Mouse (Mus musculus) stomach, embryonic 15.5 days (tissue): Measurements from ENCODE around the gene Syn3. TPM values are rescaled to one million over a fixed set of nuclear protein-coding genes. Genes with fewer than 3 reads are reported as not detected.

Source experiments
- ATAC-seq: fragments of 200-750 bp; cut with Nextera tagmentation; 2 replicates; pipeline ENCODE4 v1.8.0; 2017; ENCODE audit warnings: low read depth, moderate number of reproducible peaks, moderate TSS enrichment; ENCODE audit not compliant: insufficient read depth, low FRiP score
- H3K27ac ChIP-seq: fragments of 300-500 bp; sonication (generic); 2 replicates; pipeline ENCODE4 v1.5.1; 2015; ENCODE audit warnings: mild to moderate bottlenecking, inconsistent platforms
- H3K27me3 ChIP-seq: fragments of 300-500 bp; sonication (generic); replicated peaks from 2 replicates; pipeline ENCODE4 v1.6.1; 2015; ENCODE audit warnings: inconsistent platforms
- H3K36me3 ChIP-seq: fragments of 300-500 bp; sonication (generic); 2 replicates; pipeline ENCODE4 v1.6.1; 2015; ENCODE audit warnings: inconsistent platforms
- H3K4me1 ChIP-seq: fragments of 300-500 bp; sonication (generic); 2 replicates; pipeline ENCODE4 v1.6.1; 2015; ENCODE audit warnings: inconsistent platforms
- H3K4me2 ChIP-seq: fragments of 300-500 bp; sonication (generic); 2 replicates; pipeline ENCODE4 v1.6.1; 2015; ENCODE audit warnings: mild to moderate bottlenecking, inconsistent platforms
- H3K4me3 ChIP-seq: fragments of 300-500 bp; sonication (generic); replicated peaks from 2 replicates; pipeline ENCODE4 v1.5.1; 2015; ENCODE audit warnings: inconsistent platforms
- H3K9ac ChIP-seq: fragments of 300-500 bp; sonication (generic); 2 replicates; pipeline ENCODE4 v1.6.1; 2015; ENCODE audit warnings: inconsistent platforms
- H3K9me3 ChIP-seq: fragments of 300-500 bp; sonication (generic); 2 replicates; pipeline ENCODE4 v1.6.1; 2016; ENCODE audit warnings: inconsistent platforms
- WGBS: fragments of 180-500 bp; shearing (Covaris S2); methylation state at CpG from one replicate; pipeline ENCODE4 v1.1.7; 2015; 5-methylcytosine and 5-hydroxymethylcytosine counted together
- polyA plus RNA-seq: library from polyadenylated mRNA; unstranded; fragments of >200 nt; fragmentation: Nextera tagmentation; extraction: Ambion mirVana; gene quantifications from 2 replicates; pipeline ENCODE4 v1.2.1, GENCODE M21; 2015

Syn3 gene
- polyA plus RNA-seq, 1 experiment from 2014 or later: 3.5 TPM

DNA sequence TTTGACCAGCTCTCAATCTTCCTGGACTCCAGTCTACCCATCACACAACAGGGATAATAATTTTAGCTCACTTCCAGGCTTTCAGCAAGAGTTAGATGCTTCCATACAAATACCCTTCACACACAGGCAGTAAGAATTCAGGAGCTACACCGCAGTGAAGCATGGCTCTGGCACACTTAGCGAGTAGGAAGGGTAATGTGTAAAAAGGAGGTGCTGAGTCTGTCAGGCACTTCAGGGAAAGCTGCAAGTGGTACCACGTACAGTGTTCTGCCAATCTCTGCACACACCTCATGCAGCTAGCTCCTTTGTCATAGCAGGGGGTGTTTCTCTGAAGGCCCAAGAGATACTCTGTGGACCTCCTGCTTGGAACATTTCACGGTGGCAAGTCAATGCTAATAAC, 12.7 kb downstream of the Syn3 start:
- ATAC-seq: no peak
- Histone ChIP-seq H3K9ac (no peak overlapping the region), H3K27ac (no peak overlapping the region), H3K4me1 (no peaks in the 10 kb centered on the region), H3K9me3 (no peaks in the 10 kb centered on the region), H3K4me3 (no peak overlapping the region), H3K36me3 (no peaks in the 10 kb centered on the region), H3K27me3 (no peaks in the 10 kb centered on the region), H3K4me2 (no peak overlapping the region)
- 72% methylated on average over 4 of the region's 4 CpGs for WGBS

GRCm38 (mm10) chr10:86483968-86484367, 14.7 kb downstream of the Syn3 start:
- Histone ChIP-seq H3K4me1 (no peaks in the 10 kb centered on the region), H3K4me3 (no peak overlapping the region), H3K27ac (no peak overlapping the region), H3K36me3 (no peaks in the 10 kb centered on the region), H3K9me3 (no peaks in the 10 kb centered on the region), H3K27me3 (no peaks in the 10 kb centered on the region), H3K4me2 (no peak overlapping the region), H3K9ac (no peak overlapping the region)
- ATAC-seq: no peak
- WGBS: 24% methylated on average over 3 of the region's 3 CpGs

DNA sequence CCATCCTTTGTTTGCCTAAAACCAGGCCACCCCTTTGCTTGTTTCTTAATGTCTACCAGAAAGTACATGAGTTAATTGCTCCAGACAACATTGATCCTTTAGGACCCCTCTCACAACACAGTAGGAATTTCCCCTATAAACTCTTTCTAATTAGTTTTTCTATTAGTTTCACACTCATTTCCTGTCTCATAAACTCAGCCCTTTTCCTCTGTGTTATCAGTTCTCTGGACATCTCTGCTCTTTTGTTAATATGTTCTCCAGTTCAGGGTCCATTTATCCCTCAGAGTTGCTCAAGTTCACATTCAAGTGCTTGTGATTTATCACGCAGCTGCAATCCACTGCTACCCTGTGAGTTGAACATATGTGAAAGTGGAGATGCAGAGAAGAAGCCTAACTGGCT, 16.2 kb downstream of the Syn3 start:
- H3K4me1 ChIP-seq: no peaks in the 10 kb centered on the region
- 32% methylated on average over 1 of the region's 1 CpGs for WGBS
- H3K36me3 ChIP-seq: no peaks in the 10 kb centered on the region
- no peak overlapping the region for H3K27ac ChIP-seq
- H3K9ac ChIP-seq: no peak overlapping the region
- no peak overlapping the region for H3K4me2 ChIP-seq
- no peak for ATAC-seq
- no peaks in the 10 kb centered on the region for H3K27me3 ChIP-seq
- H3K4me3 ChIP-seq: no peak overlapping the region
- H3K9me3 ChIP-seq: no peaks in the 10 kb centered on the region

DNA sequence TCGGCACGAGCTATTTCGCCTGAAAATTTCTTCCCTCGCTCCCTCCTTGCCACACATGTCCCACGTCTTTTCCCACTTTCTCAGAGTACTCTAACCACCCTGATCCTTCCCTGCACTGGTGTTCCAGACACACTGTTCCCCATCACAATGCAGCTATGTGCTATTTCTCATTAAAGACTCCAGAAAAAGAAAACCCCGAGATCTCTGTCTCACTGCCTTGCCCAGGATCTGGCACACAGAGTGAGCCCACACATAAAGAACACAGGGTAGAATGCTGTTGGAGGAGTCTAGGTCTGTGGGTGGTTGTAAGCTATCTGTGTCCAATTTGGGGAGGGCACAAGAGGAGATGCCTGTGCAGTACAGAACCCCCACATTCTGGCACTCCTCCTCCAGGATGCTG, 18.0 kb downstream of the Syn3 start:
- no peak for ATAC-seq
- Histone ChIP-seq H3K4me3 (no peak overlapping the region), H3K9me3 (no peaks in the 10 kb centered on the region), H3K36me3 (no peaks in the 10 kb centered on the region), H3K4me2 (no peak overlapping the region), H3K9ac (no peak overlapping the region), H3K27ac (no peak overlapping the region), H3K27me3 (no peaks in the 10 kb centered on the region), H3K4me1 (no peaks in the 10 kb centered on the region)
- 86% methylated on average over 6 of the region's 6 CpGs for WGBS

- no peak overlapping the region for H3K27ac ChIP-seq
- H3K27me3 ChIP-seq: no peaks in the 10 kb centered on the region
- H3K4me1 ChIP-seq: no peaks in the 10 kb centered on the region
- no peak overlapping the region for H3K4me2 ChIP-seq
- 30% methylated on average over 4 of the region's 4 CpGs for WGBS
- H3K9ac ChIP-seq: no peak overlapping the region
- no peak overlapping the region for H3K4me3 ChIP-seq
- no peaks in the 10 kb centered on the region for H3K36me3 ChIP-seq
- no peak for ATAC-seq
- no peaks in the 10 kb centered on the region for H3K9me3 ChIP-seq
These were observed 19.0 kb downstream of the Syn3 start for GRCm38 (mm10) chr10:86479718-86480121.

DNA sequence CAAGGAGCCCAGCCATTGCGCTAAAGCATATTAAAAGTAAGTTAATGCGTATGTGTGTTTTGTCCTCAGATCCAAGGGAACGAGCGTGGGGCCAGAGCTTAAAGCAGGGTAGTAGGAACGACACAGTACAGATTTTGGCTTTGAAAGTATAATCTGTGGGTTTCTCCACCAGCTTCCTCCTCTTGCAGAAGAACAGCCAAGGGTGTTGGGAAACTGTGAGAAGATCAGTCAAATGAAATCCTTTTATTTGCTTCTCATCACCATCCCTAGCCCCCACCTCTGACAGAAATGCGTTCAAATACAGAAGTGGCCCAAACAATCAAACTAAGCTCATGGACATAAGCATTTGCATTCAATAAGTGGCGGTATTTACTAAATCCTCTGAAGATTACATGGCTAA, 22.0 kb downstream of the Syn3 start:
- no peaks in the 10 kb centered on the region for H3K27me3 ChIP-seq
- no peak overlapping the region for H3K9ac ChIP-seq
- no peaks in the 10 kb centered on the region for H3K36me3 ChIP-seq
- H3K27ac ChIP-seq: no peak overlapping the region
- H3K9me3 ChIP-seq: no peaks in the 10 kb centered on the region
- H3K4me2 ChIP-seq: no peak overlapping the region
- 83% methylated on average over 7 of the region's 7 CpGs for WGBS
- H3K4me1 ChIP-seq: 0 out of 2 replicates have a peak, but pooled peaks cover 2% of the 10 kb centered on the region
- ATAC-seq: no peak
- no peak overlapping the region for H3K4me3 ChIP-seq

GRCm38 (mm10) chr10:86475270-86475669, 23.4 kb downstream of the Syn3 start:
- no peak overlapping the region for H3K9ac ChIP-seq
- 78% methylated on average over 5 of the region's 5 CpGs for WGBS
- no peaks in the 10 kb centered on the region for H3K27me3 ChIP-seq
- H3K27ac ChIP-seq: no peak overlapping the region; the same call in 1 of the 2 replicates
- H3K4me3 ChIP-seq: no peak overlapping the region
- H3K36me3 ChIP-seq: no peaks in the 10 kb centered on the region
- no peak for ATAC-seq
- H3K9me3 ChIP-seq: no peaks in the 10 kb centered on the region
- H3K4me2 ChIP-seq: no peak overlapping the region
- 0 out of 2 replicates have a peak, but pooled peaks cover 2% of the 10 kb centered on the region for H3K4me1 ChIP-seq

- WGBS: 36% methylated on average over 8 of the region's 8 CpGs
- Histone ChIP-seq H3K4me1 (0 out of 2 replicates have a peak, but pooled peaks cover 2% of the 10 kb centered on the region), H3K9ac (no peak overlapping the region), H3K27me3 (no peaks in the 10 kb centered on the region), H3K27ac (peak overlapping the region; percentile 9), H3K36me3 (no peaks in the 10 kb centered on the region), H3K9me3 (no peaks in the 10 kb centered on the region), H3K4me2 (no peak overlapping the region), H3K4me3 (no peak overlapping the region)
- no peak for ATAC-seq
These were observed 24.2 kb downstream of the Syn3 start for GRCm38 (mm10) chr10:86474176-86475154.

DNA sequence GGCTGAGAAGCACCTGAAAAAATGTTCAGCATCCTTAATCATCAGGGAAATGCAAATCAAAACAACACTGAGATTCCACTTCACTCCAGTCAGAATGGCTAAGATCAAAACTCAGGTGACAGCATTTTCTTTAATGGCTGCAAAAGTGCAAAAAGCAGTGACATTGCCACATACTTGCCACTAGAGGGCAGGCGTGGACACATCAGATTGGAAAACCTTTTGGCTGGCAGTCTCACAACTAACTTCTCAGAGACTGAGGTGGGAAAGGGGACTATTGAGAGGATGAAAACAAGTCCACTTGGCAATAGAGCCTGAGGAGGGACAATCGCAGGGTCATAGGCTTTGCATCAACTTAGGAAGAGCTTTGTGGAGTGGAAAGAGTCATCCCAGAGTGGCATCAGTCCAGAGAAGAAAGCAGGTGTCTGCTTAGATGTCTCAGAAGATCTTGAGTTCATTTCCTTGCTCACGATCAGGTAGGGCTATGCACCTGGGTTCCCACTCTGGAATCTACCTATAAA, 25.0 kb downstream of the Syn3 start:
- H3K36me3 ChIP-seq: no peaks in the 10 kb centered on the region
- H3K4me2 ChIP-seq: no peak overlapping the region
- no peak overlapping the region for H3K9ac ChIP-seq
- H3K27ac ChIP-seq: no peak overlapping the region
- no peak overlapping the region for H3K4me3 ChIP-seq
- 0 out of 2 replicates have a peak, but pooled peaks cover 2% of the 10 kb centered on the region for H3K4me1 ChIP-seq
- WGBS: 34% methylated on average over 3 of the region's 3 CpGs
- H3K9me3 ChIP-seq: no peaks in the 10 kb centered on the region
- ATAC-seq: no peak
- no peaks in the 10 kb centered on the region for H3K27me3 ChIP-seq

DNA sequence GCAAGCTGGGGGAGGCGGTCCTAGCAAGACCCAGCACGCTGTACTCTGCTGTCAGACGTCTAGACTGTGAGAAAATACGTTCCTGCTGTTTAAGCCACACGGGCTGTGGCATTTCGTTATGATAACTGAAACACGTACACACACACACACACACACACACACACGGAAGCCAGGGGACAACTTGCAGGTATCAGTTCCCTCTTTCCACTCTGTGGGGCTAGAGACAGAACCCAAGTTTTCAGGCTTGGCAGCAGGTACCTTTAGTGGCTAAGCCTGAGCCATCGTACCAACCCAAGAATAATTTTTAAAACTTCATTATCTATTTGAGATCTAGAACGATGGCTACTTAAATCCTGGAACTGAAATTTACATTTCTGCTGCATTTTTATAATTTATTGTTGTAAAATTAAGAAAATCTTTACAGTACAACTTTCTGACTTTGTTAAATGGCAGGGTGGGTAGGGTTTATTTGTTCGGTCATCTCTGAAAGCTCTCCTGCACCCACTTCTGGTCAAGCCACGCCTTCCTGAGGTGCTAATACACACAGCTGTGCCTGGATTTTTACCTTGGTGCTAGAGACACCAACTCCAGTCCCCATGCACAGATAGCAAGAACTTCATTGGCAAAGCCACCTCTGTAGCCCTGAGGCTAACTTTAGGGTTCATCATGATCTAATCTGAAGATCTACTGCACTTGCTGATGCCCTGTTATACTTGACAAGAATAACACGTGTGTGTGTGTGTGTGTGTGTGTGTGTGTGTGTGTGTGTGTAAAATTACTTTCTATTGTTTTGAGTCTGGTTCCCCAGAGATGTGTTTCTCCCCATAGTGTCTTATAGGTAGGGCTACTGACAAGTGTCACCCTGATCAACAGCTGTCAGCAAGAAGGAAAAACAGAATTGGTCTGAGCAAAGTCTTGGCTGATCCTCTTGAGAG, 29.8 kb downstream of the Syn3 start:
- Histone ChIP-seq H3K4me3 (no peak overlapping the region), H3K9me3 (no peaks in the 10 kb centered on the region), H3K27ac (no peak overlapping the region), H3K36me3 (no peaks in the 10 kb centered on the region), H3K4me1 (no peaks in the 10 kb centered on the region), H3K4me2 (no peak overlapping the region), H3K27me3 (no peaks in the 10 kb centered on the region), H3K9ac (no peak overlapping the region)
- no peak for ATAC-seq
- WGBS: 67% methylated on average over 13 of the region's 13 CpGs

DNA sequence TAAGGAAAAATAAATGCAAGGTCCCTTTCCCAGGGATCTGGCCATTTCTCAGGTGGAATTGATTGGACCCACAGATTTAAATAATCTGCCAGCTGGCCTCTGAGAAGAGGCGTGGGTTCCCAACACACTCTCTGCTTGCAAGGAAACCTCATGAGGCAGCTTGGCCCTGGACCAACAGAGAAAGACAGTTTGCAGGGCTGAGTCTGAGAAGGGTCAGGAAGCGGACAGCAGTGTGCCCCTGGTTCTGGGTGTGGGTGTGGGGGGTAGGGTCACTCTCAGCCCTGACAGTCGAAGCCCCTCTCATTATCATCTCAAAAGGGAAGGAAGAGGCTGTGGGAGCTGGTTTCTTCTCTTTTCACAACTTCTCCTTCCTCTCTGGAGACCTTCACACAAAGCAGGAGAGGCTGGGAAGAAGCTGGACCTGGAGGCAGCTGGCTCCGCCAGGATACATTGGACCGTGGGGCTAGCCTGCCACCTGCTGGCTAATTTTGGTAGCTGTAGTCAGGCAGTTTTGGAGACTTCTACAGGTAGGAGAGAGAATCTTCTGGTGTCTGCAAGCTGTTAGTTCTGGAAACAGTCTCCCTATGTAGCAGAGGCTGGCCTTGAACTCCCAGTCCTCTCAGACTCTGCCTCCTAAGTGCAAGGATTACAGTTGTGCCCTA, 35.0 kb downstream of the Syn3 start:
- no peak overlapping the region for H3K9ac ChIP-seq
- peak; percentile 74; the same call in 1 of the 2 replicates for ATAC-seq
- no peak overlapping the region for H3K4me2 ChIP-seq
- H3K27ac ChIP-seq: 0 out of 2 replicates have a peak overlapping the region, but pooled peaks have one; percentile 14
- 0 out of 2 replicates have a peak, but pooled peaks cover 6% of the 10 kb centered on the region for H3K4me1 ChIP-seq
- H3K4me3 ChIP-seq: no peak overlapping the region
- no peaks in the 10 kb centered on the region for H3K36me3 ChIP-seq
- H3K27me3 ChIP-seq: no peaks in the 10 kb centered on the region
- 19% methylated on average over 5 of the region's 5 CpGs for WGBS
- no peaks in the 10 kb centered on the region for H3K9me3 ChIP-seq
